Mouse (Mus musculus): ENCODE measurements around the gene 1810049J17Rik.

GRCm38 (mm10) chr15:12315996-12316395 lies 5.7 kb downstream of the 1810049J17Rik start:
- TF ChIP-seq CTCF (IDR thresholded peaks at IDR 0.05) (no peak), POLR2A (IDR thresholded peaks at IDR 0.05; ENCODE audit: insufficient read depth, low read depth, low read length) (no peak), EP300 (IDR thresholded peaks at IDR 0.05; ENCODE audit: insufficient read depth, low read depth, low read length) (no peak)
